Mouse (Mus musculus): ENCODE measurements at regions not wholly inside any gene's neighbourhood (a gene's known extent, or its start where the extent isn't known, plus 50 kb on each side); places are given as distances from the start of the nearest gene placed in this dataset.
A peak's percentile ranks its signal among the peaks of the same experiment; 100 is the strongest.

DNA sequence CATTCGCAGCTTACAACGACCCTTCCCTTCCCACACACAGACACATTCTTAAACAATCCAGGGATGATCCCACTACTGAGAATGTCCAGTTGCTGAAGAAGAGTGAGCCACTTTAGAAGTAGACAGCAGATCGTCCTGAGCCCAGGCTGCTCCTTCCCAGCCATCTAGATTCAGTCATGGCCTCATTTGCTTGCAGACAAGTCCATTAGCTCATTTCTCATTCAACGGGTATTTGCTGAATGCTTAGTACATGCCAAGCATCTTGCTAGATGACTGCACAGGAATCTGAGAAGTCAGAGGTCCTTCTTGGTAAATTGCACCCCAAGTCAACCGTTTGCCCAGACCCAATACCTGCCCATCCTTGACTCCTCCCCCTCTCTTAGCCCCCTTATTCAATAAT, 57.8 kb downstream of the Ier5 start:
- DNase-seq = no peak

DNA sequence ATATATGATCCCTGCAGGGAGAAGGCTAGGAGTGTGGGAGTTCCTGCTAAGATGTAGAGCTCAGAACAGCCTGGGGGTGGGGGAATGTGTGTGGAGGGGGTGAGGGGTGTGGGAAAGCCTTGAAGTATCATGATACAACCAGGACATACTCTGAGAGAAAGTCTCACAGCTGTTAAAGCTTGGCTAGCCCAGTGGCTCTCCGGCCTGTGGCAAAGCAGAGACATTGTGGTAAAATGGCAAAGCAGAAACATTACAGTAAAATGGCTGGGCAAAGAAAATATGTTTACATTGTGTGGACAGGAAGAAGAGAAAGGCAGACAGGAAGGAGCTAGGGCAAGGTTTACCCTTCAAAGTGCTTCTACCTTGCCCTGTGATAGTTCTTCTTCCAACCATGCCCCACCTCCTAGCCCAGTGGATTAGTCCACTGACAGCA, 58.5 kb downstream of the Ier5 start:
- no peak for DNase-seq

DNA sequence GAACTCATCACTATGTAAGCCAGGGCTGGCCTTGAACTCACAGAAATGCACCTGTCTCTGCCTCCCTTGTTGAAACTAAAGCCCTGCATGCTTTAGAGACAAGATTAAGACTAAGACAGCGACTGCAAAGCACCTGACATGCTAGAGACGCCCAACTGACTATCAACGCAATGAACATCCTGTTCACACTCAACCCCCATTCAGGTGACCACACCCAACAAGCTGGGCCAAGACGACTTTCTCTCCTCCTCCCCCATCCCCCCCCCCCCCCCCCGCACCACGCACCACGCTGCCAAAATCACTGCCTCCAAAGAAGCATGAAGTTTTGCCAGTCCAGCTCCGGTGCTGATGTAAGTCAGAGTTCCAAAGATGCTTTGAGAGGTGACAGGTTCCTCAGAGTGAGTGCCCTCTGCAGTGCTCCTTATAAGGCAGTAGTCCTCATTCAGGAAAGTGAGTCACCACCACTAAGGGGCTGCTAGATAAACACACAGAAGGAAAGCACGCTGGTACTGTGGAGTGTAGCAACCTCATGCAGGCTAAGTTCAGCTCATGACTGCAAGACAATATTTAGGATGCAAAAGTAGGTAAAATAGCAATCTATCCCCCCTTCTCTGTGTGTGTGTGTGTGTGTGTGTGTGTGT, 59.2 kb downstream of the Ier5 start:
- DNase-seq = no peak

DNA sequence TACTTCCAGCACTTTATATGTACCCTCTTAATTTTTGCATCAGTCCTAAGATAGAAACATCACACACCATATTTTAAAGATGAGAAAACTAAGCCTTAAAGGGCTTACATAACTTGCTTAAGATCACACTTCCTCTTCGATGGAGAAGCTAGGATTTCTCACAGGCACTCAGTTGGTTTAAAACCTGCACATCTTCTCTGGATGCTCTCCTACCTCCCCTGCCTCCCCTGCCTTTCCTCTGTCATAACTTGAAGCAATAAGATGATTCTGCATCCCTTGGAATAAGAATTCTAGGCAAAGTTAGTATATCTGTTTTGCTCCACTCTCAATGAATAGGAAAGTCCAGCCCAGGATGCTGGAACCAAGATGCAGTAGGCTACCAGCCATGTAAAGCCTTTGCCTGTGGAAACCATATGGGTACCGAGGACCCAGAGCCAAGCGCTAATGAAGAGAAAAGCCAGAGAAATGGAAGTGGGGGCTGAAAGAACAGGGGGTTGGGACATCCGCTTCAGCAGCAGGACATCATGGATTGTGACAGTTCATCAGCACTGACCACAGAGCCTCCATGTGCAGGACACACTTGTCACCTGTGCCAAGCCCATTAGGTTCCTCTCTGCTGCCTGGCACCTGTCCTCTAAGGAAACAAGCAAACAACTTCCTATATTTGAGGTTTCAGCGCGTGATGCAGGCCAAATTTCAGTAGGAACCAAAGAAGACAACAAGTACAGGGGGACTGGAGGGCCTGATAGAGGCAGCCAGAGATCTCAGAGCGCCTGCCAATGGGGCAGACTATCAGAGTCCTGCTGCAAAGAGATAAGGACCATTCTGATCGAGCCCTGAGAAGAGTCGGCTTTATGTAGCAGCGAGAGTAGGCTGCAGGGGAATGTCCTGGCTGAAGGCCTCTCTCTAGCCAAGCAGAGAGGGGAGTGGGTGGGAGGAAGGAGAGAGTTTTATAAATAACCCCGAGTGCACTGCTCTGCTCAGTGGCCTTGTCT, 60.5 kb downstream of the Ier5 start:
- DNase-seq = no peak

DNA sequence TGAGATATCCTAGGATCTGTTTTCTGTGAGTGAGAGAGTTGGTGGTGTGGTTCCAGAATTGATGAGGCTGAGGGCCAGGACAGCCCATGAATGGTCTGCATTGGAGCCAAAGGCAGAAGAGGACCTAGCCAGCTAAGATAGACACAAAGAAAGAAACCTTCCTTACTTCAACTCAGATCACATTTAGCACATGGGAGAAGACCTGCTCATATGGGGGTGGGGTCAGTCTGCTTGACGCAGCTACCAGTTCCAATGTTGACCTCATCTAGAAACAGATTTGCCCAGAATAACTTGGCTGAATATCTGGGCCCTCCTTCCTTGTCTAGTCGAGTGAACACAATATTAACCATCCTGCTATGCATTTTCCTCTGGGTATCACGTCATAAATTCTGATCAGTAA, 62.0 kb downstream of the Ier5 start:
- DNase-seq = no peak

DNA sequence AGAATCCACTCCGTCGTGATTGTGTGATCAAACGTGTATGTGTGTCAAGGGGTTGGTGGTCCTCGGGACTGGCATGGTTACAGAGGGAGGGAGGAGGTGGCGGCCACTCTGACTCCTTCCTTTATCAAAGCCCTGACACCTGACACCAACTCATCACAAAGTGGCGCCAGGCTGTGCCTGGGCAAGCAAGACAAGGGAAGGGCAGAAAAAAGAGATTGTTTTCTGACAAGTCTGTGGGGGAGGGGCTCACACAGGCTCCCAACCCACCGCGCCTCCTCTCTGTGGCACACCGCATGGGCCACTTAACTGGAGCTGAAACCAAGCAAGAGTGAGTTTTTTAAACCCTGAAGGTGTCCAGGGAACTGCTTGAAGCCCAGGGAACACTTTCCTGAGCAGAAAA, 68.5 kb downstream of the Ier5 start:
- DNase-seq = no peak

DNA sequence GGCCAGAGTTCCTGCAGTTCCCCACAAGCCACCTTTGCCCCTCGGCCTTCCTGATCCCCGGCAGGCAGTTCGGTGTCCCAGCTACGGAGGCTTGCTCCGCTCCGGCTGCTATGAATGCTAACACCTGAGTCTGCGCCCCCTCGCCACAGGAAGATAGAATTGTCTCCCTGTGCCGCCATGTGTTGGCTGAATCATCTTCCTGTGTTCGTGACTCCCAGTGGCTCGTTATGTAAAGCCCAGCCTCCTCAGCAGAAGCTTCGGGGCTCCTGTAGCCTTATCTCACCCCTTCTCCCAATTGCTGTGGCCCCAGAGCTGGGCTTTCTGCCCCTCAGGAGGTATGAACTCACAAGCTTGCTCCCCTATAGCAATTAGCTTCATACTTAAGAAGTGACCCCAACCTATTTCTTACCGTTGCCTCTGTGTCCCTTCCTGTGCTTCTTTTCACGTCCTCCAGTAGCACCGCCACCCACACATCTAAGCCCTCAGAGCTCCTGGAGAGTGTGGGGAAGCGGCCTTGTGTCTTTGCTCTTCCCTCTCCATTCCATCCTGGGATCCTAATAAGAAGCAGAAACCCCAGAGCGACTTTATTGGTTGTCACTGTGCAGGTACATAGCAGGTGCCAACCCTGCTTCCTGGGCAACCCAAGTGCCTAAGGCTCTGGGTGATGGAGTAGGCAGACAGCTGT, 70.1 kb downstream of the Ier5 start:
- no peak for DNase-seq

DNA sequence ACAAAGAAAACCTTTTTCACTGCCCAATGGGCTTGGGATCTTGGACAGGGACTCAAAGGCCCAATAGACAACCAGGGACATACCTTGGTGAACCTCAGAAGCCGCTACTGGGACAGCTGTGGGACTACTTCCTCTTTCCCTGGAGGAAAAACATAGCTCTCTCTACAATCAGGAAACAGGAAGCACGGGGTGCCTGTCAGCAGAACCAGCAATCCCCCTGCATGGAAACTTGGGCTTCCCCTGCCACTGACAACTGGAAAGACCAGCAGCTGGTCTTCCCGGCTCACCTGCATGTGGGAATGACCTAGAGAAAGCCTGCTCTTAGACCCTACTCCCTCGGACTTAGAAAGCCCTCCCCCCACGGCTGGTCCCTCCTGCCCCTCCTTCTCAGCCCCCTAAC, 70.7 kb downstream of the Ier5 start:
- DNase-seq = no peak

DNA sequence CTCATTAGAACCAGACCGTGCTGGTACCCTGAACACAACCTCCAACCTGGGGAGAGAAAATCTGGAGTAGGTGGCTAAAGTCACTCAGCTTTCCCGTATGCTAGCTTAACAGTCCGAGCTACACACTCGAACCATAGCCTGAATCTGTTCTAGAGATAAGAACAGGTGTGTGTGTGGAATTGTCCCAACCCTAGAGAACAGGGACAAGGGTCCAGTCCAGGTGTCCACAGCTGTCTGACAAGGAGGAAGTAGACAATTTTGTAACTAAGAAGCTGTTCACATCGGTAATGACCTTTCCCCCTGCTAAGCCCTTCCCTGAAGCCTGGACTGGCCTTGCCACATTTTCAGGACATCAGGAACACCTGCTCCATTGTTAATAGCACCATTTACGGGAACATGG, 71.3 kb downstream of the Ier5 start:
- no peak for DNase-seq

DNA sequence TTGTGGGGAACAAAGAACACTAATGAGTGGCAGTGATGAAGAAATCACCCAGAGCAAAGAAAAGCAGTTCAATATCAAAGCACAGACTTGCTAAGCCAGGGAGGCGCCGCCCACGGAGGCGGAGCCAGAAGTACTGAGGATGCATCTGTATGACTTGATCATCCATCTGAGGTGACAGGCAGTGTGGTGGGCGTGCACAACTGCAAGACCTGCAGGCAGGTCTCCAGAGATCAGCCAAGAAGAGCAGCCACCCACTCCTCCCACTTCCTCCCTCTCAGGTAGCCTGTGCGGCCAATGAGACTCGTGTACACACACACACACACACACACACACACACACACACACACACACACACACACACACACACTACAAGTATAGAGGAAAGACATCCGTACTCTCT, 71.9 kb downstream of the Ier5 start:
- peak; percentile 25 for DNase-seq

DNA sequence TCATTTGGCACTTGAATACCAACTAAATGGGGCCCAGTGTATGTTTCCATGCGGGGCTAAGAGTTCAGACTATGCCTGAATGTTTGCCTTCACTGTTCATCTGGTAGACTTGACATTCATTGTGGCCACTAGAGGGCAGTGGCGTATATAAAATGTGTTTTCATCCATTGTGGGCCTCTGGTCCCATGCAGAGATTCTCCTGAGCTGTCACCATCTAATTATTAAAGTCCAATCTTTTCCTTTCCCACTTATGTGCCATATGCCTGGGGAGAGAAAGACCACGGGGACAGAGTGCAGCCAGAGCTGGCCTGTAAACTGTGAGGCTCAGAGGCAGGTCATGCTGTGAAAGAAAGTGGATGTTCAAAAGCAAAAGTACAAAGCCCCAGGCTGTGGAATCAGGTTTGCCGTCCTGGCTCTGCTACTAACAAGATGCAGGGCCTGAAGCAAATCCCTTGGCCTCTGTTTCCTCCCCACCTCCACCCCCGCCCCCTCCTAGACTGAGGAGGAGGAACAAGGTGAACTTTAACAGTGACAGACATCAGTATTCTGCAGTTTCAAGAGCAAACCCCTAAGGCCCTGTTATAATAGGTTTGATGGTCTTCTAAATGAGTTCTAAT, 73.5 kb downstream of the Ier5 start:
- DNase-seq = peak; percentile 63

DNA sequence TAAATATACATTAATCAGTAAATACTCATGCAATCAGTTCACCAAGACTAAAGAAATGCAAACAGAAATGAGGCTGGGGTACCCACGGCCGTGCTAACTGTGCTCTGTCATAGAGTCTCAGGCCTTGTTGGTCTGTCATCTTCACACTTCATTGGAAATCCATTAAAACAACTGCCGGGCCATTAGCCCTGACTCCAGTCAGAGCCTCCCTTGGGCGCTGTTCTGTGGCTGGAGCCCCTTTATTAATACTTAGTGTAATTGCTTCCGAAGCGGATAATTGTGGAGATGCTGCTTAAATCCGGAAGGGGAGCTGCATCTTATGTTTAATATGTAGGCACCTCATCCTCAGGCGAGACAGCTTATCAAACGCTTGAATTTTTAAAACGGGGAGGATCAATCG, 76.1 kb downstream of the Ier5 start:
- no peak for DNase-seq

DNA sequence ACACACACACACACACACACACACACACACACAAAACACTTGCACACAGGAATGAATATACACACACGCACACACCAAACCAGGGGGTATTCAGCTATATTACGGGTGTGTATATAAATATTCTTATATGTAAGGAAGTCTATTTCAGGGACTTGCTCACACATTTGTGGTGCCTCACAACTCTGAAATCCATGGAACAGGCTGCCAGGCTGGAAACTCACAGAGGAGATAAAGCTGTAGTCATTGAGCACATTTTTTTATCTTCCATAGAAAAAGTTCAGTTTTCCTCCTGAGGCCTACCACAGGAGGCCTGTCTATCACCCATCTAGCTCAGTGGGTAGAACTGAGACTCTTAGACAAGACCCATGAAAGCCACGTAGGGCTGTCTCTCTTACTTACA, 83.8 kb downstream of the Ier5 start:
- DNase-seq = no peak

DNA sequence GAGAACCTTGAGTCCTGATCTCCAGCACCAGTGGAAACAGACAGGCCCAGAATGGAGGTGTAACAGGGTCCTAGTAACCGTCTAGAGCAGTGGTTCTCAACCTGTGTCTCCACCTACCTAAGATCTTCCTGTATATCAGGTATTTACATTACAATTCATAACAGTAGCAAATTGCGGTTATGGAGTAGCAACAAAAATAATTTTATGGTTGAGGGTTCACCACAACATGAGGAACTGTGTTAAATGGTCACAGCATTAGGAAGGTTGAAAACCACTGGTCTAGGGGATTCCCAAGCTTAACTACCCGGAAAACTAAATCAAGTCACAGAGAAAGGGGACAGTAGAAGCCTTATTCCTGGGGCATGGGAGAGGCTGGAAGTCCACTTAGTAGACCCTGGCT, 84.5 kb downstream of the Ier5 start:
- DNase-seq = no peak

DNA sequence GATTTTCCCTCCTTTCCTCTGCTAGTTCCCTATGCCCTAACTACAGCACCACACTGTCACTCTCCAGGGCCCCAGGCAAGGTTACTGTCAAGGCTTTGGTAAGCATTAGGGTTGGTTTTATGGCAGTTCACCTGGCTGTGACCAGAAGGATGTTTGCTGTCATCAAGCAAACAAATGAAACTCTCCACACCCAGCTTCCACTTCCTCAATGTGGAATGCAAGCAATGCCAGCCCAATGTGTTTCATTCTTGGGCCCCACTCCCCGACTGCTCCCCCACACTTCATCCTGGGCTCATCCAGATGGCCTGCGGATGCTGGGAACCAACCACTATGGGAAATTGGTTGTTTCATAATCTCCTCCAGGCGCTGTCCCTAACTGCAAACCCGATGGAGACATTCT, 85.7 kb downstream of the Ier5 start:
- no peak for DNase-seq

DNA sequence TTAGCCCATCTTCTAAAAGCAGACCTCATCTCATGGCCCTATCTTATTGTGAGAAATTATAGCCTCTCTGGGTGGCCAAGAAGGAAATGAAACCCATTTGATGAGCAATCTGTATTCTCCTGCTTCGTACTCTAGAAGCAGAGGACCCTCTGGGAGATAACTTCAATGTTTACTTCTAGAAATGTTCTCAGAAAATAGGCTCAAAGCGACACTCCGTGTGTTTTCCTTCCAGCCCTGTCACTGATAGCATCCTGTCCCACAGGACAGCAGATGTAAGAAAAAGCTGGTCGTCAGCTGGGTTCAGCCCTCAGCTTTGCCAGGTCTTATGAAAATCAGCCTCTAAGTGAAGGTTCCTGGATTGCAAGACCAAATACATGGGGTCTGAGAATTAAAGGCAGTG, 86.1 kb downstream of the Ier5 start:
- no peak for DNase-seq

DNA sequence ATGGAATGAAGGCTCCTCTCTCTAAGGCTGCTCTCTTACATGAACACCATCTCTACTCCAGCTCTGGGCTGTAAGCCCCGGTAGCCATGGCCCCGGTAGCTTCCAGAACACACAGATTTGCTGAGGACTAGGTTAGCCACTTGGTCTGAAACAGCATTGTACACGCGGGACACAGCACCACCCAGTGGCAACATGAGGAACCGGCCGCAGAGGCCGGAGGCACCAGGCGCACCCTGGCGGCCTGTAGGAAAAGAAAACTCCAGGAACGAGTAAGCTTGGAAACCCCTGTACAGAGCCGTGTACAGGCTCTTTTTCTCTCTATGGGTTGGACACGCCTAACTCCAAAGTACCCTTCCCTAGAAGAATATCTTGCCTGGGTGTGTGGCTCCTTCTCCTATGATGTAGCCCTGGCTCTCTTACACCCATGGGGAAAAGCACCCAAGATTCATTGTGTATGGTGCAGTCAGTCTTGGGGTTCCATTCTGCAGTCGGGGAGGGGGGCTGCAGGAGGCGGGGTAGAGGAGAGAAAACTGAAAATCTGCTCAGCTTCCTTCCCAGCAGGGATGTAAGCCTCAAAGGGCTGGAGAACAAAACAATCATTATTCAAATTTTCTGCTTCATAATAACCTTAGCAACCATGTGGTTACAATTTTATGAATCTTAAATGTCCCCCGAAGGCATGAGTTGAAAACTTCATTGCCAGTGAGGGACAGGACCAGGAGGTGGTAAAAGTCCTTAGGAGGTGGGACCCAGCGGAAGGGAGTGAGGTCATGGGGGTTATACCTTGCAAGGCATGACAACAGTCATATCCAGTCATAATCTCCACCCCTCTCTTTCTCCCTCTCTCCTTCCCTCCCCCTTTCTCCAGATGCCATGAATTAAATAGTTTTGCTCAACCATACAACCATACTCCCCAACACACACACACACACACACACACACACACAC, 92.6 kb downstream of the Ier5 start:
- DNase-seq = peak; percentile 83

DNA sequence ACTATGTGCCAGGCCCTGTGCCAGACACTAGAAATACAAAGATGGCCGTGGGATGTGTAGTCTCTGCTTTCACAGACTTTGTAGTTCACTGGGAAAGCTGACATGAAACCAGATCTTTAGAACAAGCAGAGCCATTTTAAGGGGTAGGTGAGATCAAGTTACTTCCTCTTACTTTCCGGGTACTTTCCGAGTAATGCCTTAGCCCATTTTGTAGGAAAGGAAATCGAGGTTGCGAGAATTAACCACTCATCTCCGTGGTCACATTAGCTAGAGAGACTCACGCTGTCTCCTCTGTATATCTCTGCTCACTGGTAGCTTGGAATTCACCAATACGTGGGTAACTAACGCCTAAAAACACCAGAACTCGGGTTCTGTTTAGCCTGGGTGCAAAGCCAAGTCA, 93.3 kb downstream of the Ier5 start:
- no peak for DNase-seq

DNA sequence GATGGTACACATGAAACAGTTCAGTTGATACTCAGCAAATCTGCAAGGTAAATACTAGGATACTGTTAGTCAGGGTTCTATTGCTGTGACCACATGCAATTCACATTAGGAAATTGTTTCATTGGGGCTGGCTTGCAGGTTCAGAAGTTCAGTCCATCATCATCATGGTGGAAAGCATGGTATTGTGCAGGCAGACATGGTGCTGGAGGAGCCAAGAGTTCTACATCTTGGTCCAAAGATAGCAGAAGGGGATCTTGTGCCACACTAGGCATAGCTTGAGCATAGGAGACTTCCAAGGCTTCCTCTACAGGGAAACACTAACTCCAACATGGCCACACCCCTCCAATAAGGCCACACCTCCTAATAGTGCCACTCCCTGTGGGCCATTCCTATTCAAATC, 99.1 kb downstream of the Ier5 start:
- no peak for DNase-seq

DNA sequence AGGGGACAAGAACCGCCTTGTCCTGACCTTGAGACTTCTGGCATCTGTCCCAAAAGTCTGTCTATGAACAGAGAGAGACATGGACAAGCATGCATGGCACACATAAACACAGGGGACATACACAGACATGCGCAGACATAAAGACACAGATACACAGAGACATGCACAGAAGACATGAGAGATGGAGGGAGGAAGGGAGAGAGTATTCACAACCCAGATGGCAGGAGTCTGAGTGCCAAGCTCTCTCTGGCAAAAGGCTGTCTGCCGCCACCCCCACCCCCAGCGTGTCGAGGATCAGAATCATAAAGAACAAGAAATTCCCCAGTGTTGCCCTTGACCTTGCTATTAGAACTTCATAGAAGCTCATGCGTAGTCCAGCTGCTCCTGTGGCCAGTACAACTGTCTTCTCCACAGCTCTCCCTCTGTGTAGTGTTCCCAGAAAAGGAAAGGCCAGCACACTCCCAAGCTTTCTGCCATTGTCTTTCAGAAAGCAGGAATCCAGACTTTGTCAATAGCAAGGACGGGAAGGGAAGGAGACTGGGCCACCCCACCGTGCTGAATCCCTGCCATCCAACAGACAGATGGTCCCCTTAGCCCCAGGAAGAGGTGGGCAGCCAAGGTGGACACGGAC, 99.8 kb downstream of the Ier5 start:
- peak; percentile 13 for DNase-seq
